Mouse (Mus musculus) midbrain, embryonic 10.5 days (tissue): ENCODE results near the gene Fam135a. TPM values are rescaled to one million over a fixed set of nuclear protein-coding genes. Genes with fewer than 3 reads are reported as not detected.
"Not testable (repeated sequence)": the region's sequence is repeated elsewhere in the genome, so short reads cannot be mapped to it uniquely, and the experiment has no call there.

Experiments used
- DNase-seq: peaks from one replicate; pipeline ENCODE4 v3.0.0-alpha.2; 2017; ENCODE audit warnings: low spot score
- H3K27ac ChIP-seq: fragments of 300-500 bp; sonication (generic); replicated peaks from 2 replicates; pipeline ENCODE4 v1.5.1; 2016; ENCODE audit warnings: mild to moderate bottlenecking
- H3K27me3 ChIP-seq: fragments of 300-500 bp; sonication (generic); 2 replicates; pipeline ENCODE4 v1.6.1; 2016; ENCODE audit warnings: low read depth, mild to moderate bottlenecking; ENCODE audit not compliant: poor library complexity, severe bottlenecking
- H3K36me3 ChIP-seq: fragments of 300-500 bp; sonication (generic); 2 replicates; pipeline ENCODE4 v1.6.1; 2016; ENCODE audit warnings: mild to moderate bottlenecking, moderate library complexity
- H3K4me1 ChIP-seq: fragments of 300-500 bp; sonication (generic); 2 replicates; pipeline ENCODE4 v1.6.1; 2016
- H3K4me3 ChIP-seq: fragments of 300-500 bp; sonication (generic); 2 replicates; pipeline ENCODE4 v1.5.1; 2016; ENCODE audit warnings: mild to moderate bottlenecking, moderate library complexity
- H3K9me3 ChIP-seq: fragments of 300-500 bp; sonication (generic); replicated peaks from 2 replicates; pipeline ENCODE4 v1.6.1; 2016; ENCODE audit warnings: mild to moderate bottlenecking
- WGBS: fragments of 180-500 bp; shearing (Covaris S2); methylation state at CpG from one replicate; pipeline ENCODE4 v1.1.7; 2016; 5-methylcytosine and 5-hydroxymethylcytosine counted together
- polyA plus RNA-seq: library from polyadenylated mRNA; unstranded; fragments of >200 nt; fragmentation: Nextera tagmentation; extraction: Ambion mirVana; gene quantifications from 2 replicates; pipeline ENCODE4 v1.2.1, GENCODE M21; 2016

Fam135a gene
- polyA plus RNA-seq, 1 experiment from 2014 or later = 35.8 TPM

DNA sequence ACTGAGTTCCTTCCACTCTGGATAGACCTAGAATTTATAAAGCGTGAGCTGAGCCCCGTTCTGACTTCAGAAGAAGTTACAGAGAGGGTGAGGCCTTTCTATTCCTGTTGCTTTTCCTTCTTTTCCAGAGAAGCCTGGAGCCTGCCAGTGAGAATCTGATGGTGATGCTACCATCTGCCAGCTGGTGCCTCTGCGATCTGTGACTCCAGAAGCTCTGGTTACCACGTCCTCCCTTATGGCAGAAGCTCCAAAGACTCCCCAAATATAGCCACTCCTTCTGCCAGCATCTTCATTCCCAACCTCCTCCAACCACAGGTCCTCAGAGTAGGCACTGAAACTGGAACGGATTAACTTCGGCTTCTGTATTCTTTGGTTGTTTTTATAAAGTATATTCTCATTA, 121.9 kb downstream of the Fam135a start:
- no peaks in the 10 kb centered on the region for H3K9me3 ChIP-seq
- no peaks in the 10 kb centered on the region for H3K36me3 ChIP-seq
- no peak for DNase-seq
- H3K27me3 ChIP-seq = no peaks in the 10 kb centered on the region
- H3K4me3 ChIP-seq = no peak overlapping the region
- no peak overlapping the region for H3K27ac ChIP-seq
- H3K4me1 ChIP-seq = peaks cover 5% of the 10 kb centered on the region
- WGBS = 84% methylated on average over 6 of the region's 6 CpGs

DNA sequence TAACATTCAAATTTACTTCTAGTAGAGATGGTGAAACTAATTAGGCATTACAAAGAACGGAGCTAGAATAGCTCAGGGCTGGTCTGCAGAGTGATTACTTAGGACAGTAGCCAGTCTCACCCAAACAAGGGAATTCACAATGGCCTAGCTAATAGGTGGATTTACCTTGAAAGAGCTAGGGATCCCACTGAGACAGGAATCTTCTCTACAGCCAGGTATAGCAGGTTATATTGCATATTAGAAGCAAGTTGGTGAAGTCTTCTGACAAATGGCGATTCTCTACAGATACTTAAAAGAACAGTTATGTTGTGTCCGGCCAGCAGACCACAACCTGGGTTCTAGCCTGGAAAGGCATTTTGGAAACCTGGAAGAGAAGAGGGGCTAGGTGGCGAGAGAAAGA, 129.0 kb downstream of the Fam135a start:
- not testable (repeated sequence) for DNase-seq, H3K4me3 ChIP-seq, H3K4me1 ChIP-seq, H3K27ac ChIP-seq, H3K36me3 ChIP-seq, H3K9me3 ChIP-seq, H3K27me3 ChIP-seq
- WGBS = 92% methylated on average over 4 of the region's 4 CpGs

DNA sequence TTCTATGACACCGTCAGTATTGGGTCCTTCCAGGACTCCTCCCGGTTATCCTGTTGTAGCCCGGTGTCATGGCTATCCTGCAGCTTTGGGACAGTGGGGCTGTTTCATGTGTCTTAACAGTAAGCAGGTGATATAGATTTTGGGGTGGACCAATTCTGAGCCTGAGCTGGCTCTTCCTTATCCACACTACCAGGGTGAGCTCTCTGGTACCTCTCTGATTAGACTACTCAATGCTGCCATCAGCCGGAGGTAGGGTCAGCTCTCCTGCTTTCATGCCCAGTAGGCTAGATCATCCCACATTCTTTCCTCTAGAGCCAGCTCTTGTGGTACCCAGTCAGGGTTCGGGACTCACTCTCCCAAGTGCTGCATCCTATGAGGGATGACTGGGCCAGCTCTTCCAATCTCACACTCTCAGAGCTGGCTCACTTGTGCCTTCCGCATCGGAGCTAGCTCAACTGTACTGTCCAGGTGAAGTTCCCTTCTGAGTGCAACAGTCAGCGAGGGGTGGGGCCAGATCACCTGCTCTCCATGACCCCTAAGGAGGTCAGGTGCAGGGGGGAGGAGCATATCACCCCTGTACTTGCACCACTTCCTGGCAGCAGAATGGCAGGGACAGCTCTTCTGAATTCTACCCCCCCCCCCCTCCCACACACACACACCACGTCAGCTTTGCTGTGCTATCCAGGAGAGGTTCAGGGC, 132.0 kb downstream of the Fam135a start:
- Histone ChIP-seq H3K36me3 (no peaks in the 10 kb centered on the region), H3K4me1 (no peaks in the 10 kb centered on the region), H3K9me3 (peaks cover 5% of the 10 kb centered on the region; the same call in 1 of the 2 replicates), H3K27me3 (no peaks in the 10 kb centered on the region), H3K27ac (no peak overlapping the region), H3K4me3 (no peak overlapping the region)
- no peak for DNase-seq
- 89% methylated on average over 9 of the region's 9 CpGs for WGBS

DNA sequence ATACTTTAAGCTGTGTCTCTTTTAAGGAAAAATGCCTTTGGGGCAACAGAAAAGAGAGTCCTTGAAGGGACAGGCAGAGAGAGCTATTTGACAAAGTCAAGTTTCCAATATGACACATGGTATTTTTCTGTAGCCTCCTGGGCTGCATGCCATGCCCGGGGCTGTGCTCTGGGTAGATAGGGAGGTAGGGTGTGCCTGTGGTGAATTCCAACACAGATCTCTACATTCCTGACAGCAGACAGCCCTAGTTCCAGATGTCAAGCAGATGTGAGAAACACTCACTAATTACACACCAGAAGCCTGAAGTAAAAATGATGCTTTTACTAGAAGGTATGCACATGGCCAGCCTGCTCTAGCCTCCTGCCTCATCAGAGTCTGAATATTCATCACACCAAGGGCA, 133.9 kb downstream of the Fam135a start:
- H3K4me1 ChIP-seq = no peaks in the 10 kb centered on the region
- no peaks in the 10 kb centered on the region for H3K27me3 ChIP-seq
- 60% methylated on average over 1 of the region's 1 CpGs for WGBS
- H3K4me3 ChIP-seq = no peak overlapping the region
- no peak overlapping the region for H3K27ac ChIP-seq
- H3K36me3 ChIP-seq = no peaks in the 10 kb centered on the region
- H3K9me3 ChIP-seq = peaks cover 5% of the 10 kb centered on the region; the same call in 1 of the 2 replicates
- no peak for DNase-seq

Other genes with a start within 250 kb of the Fam135a start
- gene Smap1, start 178.0 kb downstream of the Fam135a start, polyA plus RNA-seq = 29.9 and 39.1 TPM in 2 replicates
- gene Sdhaf4, start 94.7 kb downstream of the Fam135a start, polyA plus RNA-seq = 78.0 and 80.1 TPM in 2 replicates
- gene Col9a1, start 77.3 kb upstream of the Fam135a start, polyA plus RNA-seq = 24.5 and 24.6 TPM in 2 replicates